Mouse (Mus musculus) heart, adult 2 months (tissue): ENCODE data around the gene Rnasel. TPM values are rescaled to one million over a fixed set of nuclear protein-coding genes. Genes with fewer than 3 reads are reported as not detected.

ENCODE experiments used
- DNase-seq, 2 experiments: peaks; one replicate each; pipeline ENCODE4 v3.0.0; 2021
- H3K27ac ChIP-seq: fragments of 200-600 bp; 2 replicates; pipeline ENCODE4 v1.8.1; 2022
- H3K27me3 ChIP-seq: fragments of 200-500 bp; 2 replicates; pipeline ENCODE4 v1.6.1; 2012; ENCODE audit warnings: mild to moderate bottlenecking, low read length, inconsistent platforms, mixed read lengths; ENCODE audit not compliant: control insufficient read depth, insufficient read depth
- H3K36me3 ChIP-seq: fragments of 200-500 bp; 2 replicates; pipeline ENCODE4 v1.6.1; 2012; ENCODE audit warnings: low read length, inconsistent platforms; ENCODE audit not compliant: control insufficient read depth, insufficient read depth
- H3K4me1 ChIP-seq: fragments of 200-500 bp; 2 replicates; pipeline ENCODE4 v1.6.1; 2011; ENCODE audit warnings: low read length; ENCODE audit not compliant: control insufficient read depth, insufficient read depth
- H3K4me3 ChIP-seq: fragments of 200-600 bp; 2 replicates; pipeline ENCODE4 v1.8.1; 2022
- H3K79me2 ChIP-seq: fragments of 200-500 bp; replicated peaks from 2 replicates; pipeline ENCODE4 v1.6.1; 2012; ENCODE audit warnings: mild to moderate bottlenecking, inconsistent platforms, low read length, moderate library complexity, mixed read lengths; ENCODE audit not compliant: control insufficient read depth, insufficient read depth
- H3K9ac ChIP-seq: fragments of 200-500 bp; 2 replicates; pipeline ENCODE4 v1.6.1; 2012; ENCODE audit warnings: low read depth, mild to moderate bottlenecking, control low read depth, inconsistent platforms, low read length, mixed read lengths
- CTCF ChIP-seq: fragments of 200-600 bp; IDR thresholded peaks from 2 replicates; pipeline ENCODE4 v1.8.1; 2022; ENCODE audit warnings: antibody characterized with exemption, mild to moderate bottlenecking, moderate library complexity
- EP300 ChIP-seq: fragments of 200-500 bp; IDR thresholded peaks from 2 replicates; pipeline ENCODE4 v1.6.1; 2011; ENCODE audit warnings: low read depth, low read length, control low read depth; ENCODE audit not compliant: insufficient read depth
- POLR2A ChIP-seq: fragments of 200-500 bp; IDR thresholded peaks from 2 replicates; pipeline ENCODE4 v1.6.1; 2011; ENCODE audit warnings: mild to moderate bottlenecking, low read depth, low read length, control low read depth; ENCODE audit not compliant: insufficient read depth
- WGBS: fragments of 180-500 bp; shearing (Covaris S2); methylation state at CpG from one replicate; pipeline ENCODE4 v1.1.7; 2018; 5-methylcytosine and 5-hydroxymethylcytosine counted together
- intact Hi-C: fragments of 180-260 bp; cut with DNase I; formaldehyde crosslinking; loops from one replicate; pipeline ENCODE4 v1.15.1; 2025
- polyA plus RNA-seq: library from polyadenylated mRNA; depleted of rRNA; stranded (reverse); fragments of >200 nt; gene quantifications from 2 replicates; pipeline ENCODE4 v1.2.3, GENCODE M21; 2012
- total RNA-seq, 2 experiments: library from RNA; stranded (reverse); gene quantifications; 2 replicates each; pipeline ENCODE4 v1.2.3; 2021

The Rnasel gene
- total and polyA plus RNA-seq, 3 experiments: 2.5 to 4.6 (median 4.1) TPM

- intact Hi-C loops: no loop called here
Measured at GRCm38 (mm10) chr1:153712633-153713032, 36.6 kb upstream of the Rnasel start.

DNA sequence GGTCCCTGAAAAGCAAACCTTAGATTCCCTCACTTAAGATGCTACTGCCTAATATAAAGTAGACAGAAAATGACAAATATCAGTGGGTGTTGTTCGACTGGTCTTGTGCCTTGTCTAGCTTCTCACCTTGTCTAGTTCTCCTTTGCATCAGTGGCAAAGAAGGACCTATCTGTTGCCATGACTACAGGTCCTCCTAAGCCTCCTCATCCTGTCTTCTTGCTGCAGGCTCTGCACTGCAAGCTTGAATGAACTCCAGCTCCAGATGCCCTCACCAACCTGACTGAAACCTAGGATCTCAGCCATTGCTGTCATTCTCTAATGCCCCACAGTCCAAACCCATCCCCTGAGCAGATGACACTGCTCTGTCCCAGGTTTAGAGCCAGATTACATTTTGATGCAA is 31.2 kb upstream of the Rnasel start:
- TF ChIP-seq EP300 (no peak), CTCF (no peak), POLR2A (no peak)
- whole genome bisulfite sequencing: 65% methylated on average over 1 of the region's 1 CpGs
- H3K4me3 ChIP-seq: no peak overlapping the region
- intact Hi-C loops: no loop called here
- no peaks in the 10 kb centered on the region for H3K79me2 ChIP-seq
- H3K4me1 ChIP-seq: no peaks in the 10 kb centered on the region
- DNase-seq: no peak
- no peak overlapping the region for H3K9ac ChIP-seq
- no peaks in the 10 kb centered on the region for H3K36me3 ChIP-seq
- no peak overlapping the region for H3K27ac ChIP-seq
- no peaks in the 10 kb centered on the region for H3K27me3 ChIP-seq

More at GRCm38 (mm10) chr1:153712633-153713032, 36.6 kb upstream of the Rnasel start:
- TF ChIP-seq CTCF (no peak), EP300 (no peak), POLR2A (no peak)
- Histone ChIP-seq H3K36me3 (no peaks in the 10 kb centered on the region), H3K4me3 (no peak overlapping the region), H3K27ac (no peak overlapping the region), H3K9ac (no peak overlapping the region), H3K4me1 (no peaks in the 10 kb centered on the region), H3K79me2 (no peaks in the 10 kb centered on the region), H3K27me3 (no peaks in the 10 kb centered on the region)
- 95% methylated on average over 2 of the region's 2 CpGs for WGBS
- no peak for DNase-seq

GRCm38 (mm10) chr1:153720935-153721334 is 28.3 kb upstream of the Rnasel start:
- no peaks in the 10 kb centered on the region for H3K79me2 ChIP-seq
- intact Hi-C loops: no loop called here
- H3K9ac ChIP-seq: no peak overlapping the region
- H3K36me3 ChIP-seq: no peaks in the 10 kb centered on the region
- no peak for DNase-seq
- H3K4me1 ChIP-seq: no peaks in the 10 kb centered on the region
- TF ChIP-seq EP300 (no peak), CTCF (no peak), POLR2A (no peak)
- 61% methylated on average over 7 of the region's 7 CpGs for WGBS
- H3K27ac ChIP-seq: no peak overlapping the region
- no peaks in the 10 kb centered on the region for H3K27me3 ChIP-seq
- H3K4me3 ChIP-seq: no peak overlapping the region

GRCm38 (mm10) chr1:153721565-153722310 is 27.5 kb upstream of the Rnasel start:
- WGBS: 51% methylated on average over 9 of the region's 9 CpGs
- intact Hi-C loops: no loop called here
- no peak for TF ChIP-seq CTCF
- TF ChIP-seq EP300: no peak
- no peak for TF ChIP-seq POLR2A
- DNase-seq: no peak
- Histone ChIP-seq H3K36me3 (no peaks in the 10 kb centered on the region), H3K4me1 (no peaks in the 10 kb centered on the region), H3K4me3 (no peak overlapping the region), H3K27ac (no peak overlapping the region), H3K27me3 (no peaks in the 10 kb centered on the region), H3K79me2 (no peaks in the 10 kb centered on the region), H3K9ac (no peak overlapping the region)

DNA sequence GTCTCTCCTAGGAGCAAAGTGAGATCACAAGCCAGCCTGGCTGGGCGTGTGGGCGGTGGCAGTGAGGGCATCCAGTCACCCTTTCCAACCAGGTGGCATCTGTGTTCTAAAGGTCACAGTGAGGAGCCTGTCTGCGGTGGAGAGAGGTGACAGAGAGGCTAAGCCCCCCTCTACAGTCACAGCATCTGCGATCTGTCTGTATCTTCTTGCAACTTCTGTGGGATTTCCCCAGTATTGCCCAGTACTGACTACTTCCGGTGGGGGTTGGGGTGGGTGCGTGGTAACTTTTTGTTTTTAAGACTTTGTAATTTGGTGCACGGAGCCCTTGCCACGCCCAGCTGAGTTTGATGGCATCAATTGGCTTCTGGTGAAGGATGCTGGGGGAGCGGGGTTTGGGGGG is 25.8 kb upstream of the Rnasel start:
- Histone ChIP-seq H3K27ac (no peak overlapping the region), H3K79me2 (no peaks in the 10 kb centered on the region), H3K27me3 (no peaks in the 10 kb centered on the region), H3K9ac (no peak overlapping the region), H3K4me3 (no peak overlapping the region), H3K36me3 (no peaks in the 10 kb centered on the region), H3K4me1 (no peaks in the 10 kb centered on the region)
- WGBS: 72% methylated on average over 9 of the region's 9 CpGs
- no peak for DNase-seq
- intact Hi-C loops: no loop called here
- TF ChIP-seq POLR2A: no peak
- TF ChIP-seq EP300: no peak
- TF ChIP-seq CTCF: no peak

- no peaks in the 10 kb centered on the region for H3K79me2 ChIP-seq
- no peak for DNase-seq
- no peaks in the 10 kb centered on the region for H3K36me3 ChIP-seq
- H3K9ac ChIP-seq: no peak overlapping the region
- H3K27ac ChIP-seq: no peak overlapping the region
- 89% methylated on average over 16 of the region's 16 CpGs for WGBS
- peaks cover 6% of the 10 kb centered on the region for H3K4me1 ChIP-seq
- H3K4me3 ChIP-seq: no peak overlapping the region
- TF ChIP-seq EP300 (no peak), POLR2A (no peak), CTCF (no peak)
- intact Hi-C loops: loop anchor here (5.0 kb wide), 1 partner anchor 84 kb away; no protein-coding TSS in a partner anchor
- no peaks in the 10 kb centered on the region for H3K27me3 ChIP-seq
Measured at GRCm38 (mm10) chr1:153726636-153727035, 22.6 kb upstream of the Rnasel start.
